Mouse (Mus musculus) heart, embryonic 13.5 days (tissue): ENCODE measurements at regions not wholly inside any gene's neighbourhood (a gene's known extent, or its start where the extent isn't known, plus 50 kb on each side); places are given as distances from the start of the nearest gene placed in this dataset.

Experiments used
- ATAC-seq: fragments of 200-750 bp; cut with Nextera tagmentation; 2 replicates; pipeline ENCODE4 v1.8.0; 2017; ENCODE audit warnings: moderate TSS enrichment; ENCODE audit not compliant: insufficient number of reproducible peaks, low FRiP score, low TSS enrichment; ENCODE audit errors: extremely low read depth
- H3K27ac ChIP-seq: fragments of 300-500 bp; sonication (generic); replicated peaks from 2 replicates; pipeline ENCODE4 v1.5.1; 2015; ENCODE audit warnings: moderate library complexity, mild to moderate bottlenecking, inconsistent platforms
- H3K27me3 ChIP-seq: fragments of 300-500 bp; sonication (generic); replicated peaks from 2 replicates; pipeline ENCODE4 v1.6.1; 2015; ENCODE audit warnings: mild to moderate bottlenecking, inconsistent platforms
- H3K36me3 ChIP-seq: fragments of 300-500 bp; sonication (generic); 2 replicates; pipeline ENCODE4 v1.6.1; 2015; ENCODE audit warnings: mild to moderate bottlenecking, inconsistent platforms
- H3K4me1 ChIP-seq: fragments of 300-500 bp; sonication (generic); 2 replicates; pipeline ENCODE4 v1.6.1; 2015; ENCODE audit warnings: inconsistent platforms
- H3K4me2 ChIP-seq: fragments of 300-500 bp; sonication (generic); 2 replicates; pipeline ENCODE4 v1.6.1; 2015; ENCODE audit warnings: inconsistent platforms, mild to moderate bottlenecking, moderate library complexity
- H3K4me3 ChIP-seq: fragments of 300-500 bp; sonication (generic); 2 replicates; pipeline ENCODE4 v1.5.1; 2015; ENCODE audit warnings: moderate library complexity, mild to moderate bottlenecking, inconsistent platforms
- H3K9ac ChIP-seq: fragments of 300-500 bp; sonication (generic); 2 replicates; pipeline ENCODE4 v1.6.1; 2015; ENCODE audit warnings: inconsistent platforms, mild to moderate bottlenecking, moderate library complexity
- H3K9me3 ChIP-seq: fragments of 300-500 bp; sonication (generic); 2 replicates; pipeline ENCODE4 v1.6.1; 2016; ENCODE audit warnings: inconsistent platforms
- WGBS: fragments of 180-500 bp; shearing (Covaris S2); methylation state at CpG from one replicate; pipeline ENCODE4 v1.1.7; 2015; ENCODE audit warnings: mixed read lengths; 5-methylcytosine and 5-hydroxymethylcytosine counted together

GRCm38 (mm10) chr15:87264906-87265305 lies 279.2 kb upstream of the Fam19a5 start:
- Histone ChIP-seq H3K36me3 (no peaks in the 10 kb centered on the region), H3K9me3 (no peaks in the 10 kb centered on the region), H3K4me3 (no peak overlapping the region), H3K27me3 (no peaks in the 10 kb centered on the region), H3K4me1 (no peaks in the 10 kb centered on the region), H3K4me2 (no peak overlapping the region), H3K27ac (no peak overlapping the region), H3K9ac (no peak overlapping the region)
- no peak for ATAC-seq

- no peak overlapping the region for H3K9ac ChIP-seq
- no peaks in the 10 kb centered on the region for H3K36me3 ChIP-seq
- H3K4me1 ChIP-seq: no peaks in the 10 kb centered on the region
- no peak overlapping the region for H3K27ac ChIP-seq
- no peak overlapping the region for H3K4me2 ChIP-seq
- no peaks in the 10 kb centered on the region for H3K27me3 ChIP-seq
- no peaks in the 10 kb centered on the region; the same call in 1 of the 2 replicates for H3K9me3 ChIP-seq
- H3K4me3 ChIP-seq: no peak overlapping the region
- ATAC-seq: no peak
- 65% methylated on average over 7 of the region's 7 CpGs for WGBS
These were observed 253.0 kb upstream of the Fam19a5 start for GRCm38 (mm10) chr15:87290987-87291529.

GRCm38 (mm10) chr15:87319896-87320295 lies 224.2 kb upstream of the Fam19a5 start:
- Histone ChIP-seq H3K9ac (no peak overlapping the region), H3K4me1 (no peaks in the 10 kb centered on the region), H3K27me3 (no peaks in the 10 kb centered on the region), H3K36me3 (no peaks in the 10 kb centered on the region), H3K4me3 (no peak overlapping the region), H3K27ac (no peak overlapping the region), H3K4me2 (no peak overlapping the region), H3K9me3 (peaks cover 7% of the 10 kb centered on the region; the same call in 1 of the 2 replicates)
- ATAC-seq: no peak

- Histone ChIP-seq H3K27me3 (no peaks in the 10 kb centered on the region), H3K9ac (no peak overlapping the region), H3K4me3 (no peak overlapping the region), H3K36me3 (no peaks in the 10 kb centered on the region), H3K9me3 (peaks cover 7% of the 10 kb centered on the region; the same call in 1 of the 2 replicates), H3K4me1 (no peaks in the 10 kb centered on the region), H3K27ac (no peak overlapping the region), H3K4me2 (no peak overlapping the region)
- no peak for ATAC-seq
- 63% methylated on average over 12 of the region's 12 CpGs for WGBS
These were observed 222.8 kb upstream of the Fam19a5 start for GRCm38 (mm10) chr15:87321067-87321985.

- Histone ChIP-seq H3K36me3 (no peaks in the 10 kb centered on the region), H3K27ac (no peak overlapping the region), H3K4me3 (no peak overlapping the region), H3K4me1 (no peaks in the 10 kb centered on the region), H3K9ac (no peak overlapping the region), H3K27me3 (no peaks in the 10 kb centered on the region), H3K9me3 (no peaks in the 10 kb centered on the region), H3K4me2 (no peak overlapping the region)
- 75% methylated on average over 5 of the region's 5 CpGs for WGBS
- no peak for ATAC-seq
These were observed 218.7 kb upstream of the Fam19a5 start for GRCm38 (mm10) chr15:87325389-87325788.

GRCm38 (mm10) chr15:87326281-87326680 lies 217.8 kb upstream of the Fam19a5 start:
- ATAC-seq: no peak
- no peak overlapping the region for H3K4me2 ChIP-seq
- no peaks in the 10 kb centered on the region for H3K27me3 ChIP-seq
- no peak overlapping the region for H3K4me3 ChIP-seq
- no peaks in the 10 kb centered on the region for H3K9me3 ChIP-seq
- 78% methylated on average over 6 of the region's 6 CpGs for WGBS
- no peak overlapping the region for H3K27ac ChIP-seq
- H3K4me1 ChIP-seq: no peaks in the 10 kb centered on the region
- H3K36me3 ChIP-seq: no peaks in the 10 kb centered on the region
- no peak overlapping the region for H3K9ac ChIP-seq

GRCm38 (mm10) chr15:87332441-87332840 lies 211.7 kb upstream of the Fam19a5 start:
- Histone ChIP-seq H3K4me3 (no peak overlapping the region), H3K27ac (no peak overlapping the region), H3K27me3 (no peaks in the 10 kb centered on the region), H3K4me1 (no peaks in the 10 kb centered on the region), H3K36me3 (no peaks in the 10 kb centered on the region), H3K9ac (no peak overlapping the region), H3K4me2 (no peak overlapping the region), H3K9me3 (no peaks in the 10 kb centered on the region)
- 60% methylated on average over 3 of the region's 3 CpGs for WGBS
- no peak for ATAC-seq

- no peak overlapping the region for H3K4me3 ChIP-seq
- no peaks in the 10 kb centered on the region for H3K4me1 ChIP-seq
- H3K9ac ChIP-seq: no peak overlapping the region
- ATAC-seq: no peak
- 76% methylated on average over 4 of the region's 4 CpGs for WGBS
- no peaks in the 10 kb centered on the region for H3K36me3 ChIP-seq
- no peaks in the 10 kb centered on the region for H3K27me3 ChIP-seq
- H3K9me3 ChIP-seq: no peaks in the 10 kb centered on the region
- no peak overlapping the region for H3K27ac ChIP-seq
- no peak overlapping the region for H3K4me2 ChIP-seq
These were observed 210.6 kb upstream of the Fam19a5 start for GRCm38 (mm10) chr15:87333527-87333926.

GRCm38 (mm10) chr15:87334430-87334829 lies 209.7 kb upstream of the Fam19a5 start:
- Histone ChIP-seq H3K4me2 (no peak overlapping the region), H3K4me3 (no peak overlapping the region), H3K9me3 (no peaks in the 10 kb centered on the region), H3K9ac (no peak overlapping the region), H3K27ac (no peak overlapping the region), H3K36me3 (no peaks in the 10 kb centered on the region), H3K27me3 (no peaks in the 10 kb centered on the region), H3K4me1 (no peaks in the 10 kb centered on the region)
- ATAC-seq: no peak
- 57% methylated on average over 4 of the region's 4 CpGs for WGBS

- ATAC-seq: no peak
- Histone ChIP-seq H3K9me3 (no peaks in the 10 kb centered on the region), H3K4me2 (no peak overlapping the region), H3K4me3 (no peak overlapping the region), H3K27me3 (no peaks in the 10 kb centered on the region), H3K27ac (no peak overlapping the region), H3K9ac (no peak overlapping the region), H3K36me3 (no peaks in the 10 kb centered on the region), H3K4me1 (no peaks in the 10 kb centered on the region)
- 68% methylated on average over 4 of the region's 4 CpGs for WGBS
These were observed 208.8 kb upstream of the Fam19a5 start for GRCm38 (mm10) chr15:87335324-87335723.

GRCm38 (mm10) chr15:87335737-87336136 lies 208.4 kb upstream of the Fam19a5 start:
- no peak overlapping the region for H3K9ac ChIP-seq
- H3K4me3 ChIP-seq: no peak overlapping the region
- no peak for ATAC-seq
- no peak overlapping the region for H3K27ac ChIP-seq
- H3K27me3 ChIP-seq: no peaks in the 10 kb centered on the region
- H3K4me2 ChIP-seq: no peak overlapping the region
- H3K36me3 ChIP-seq: no peaks in the 10 kb centered on the region
- H3K9me3 ChIP-seq: no peaks in the 10 kb centered on the region
- WGBS: 84% methylated on average over 11 of the region's 11 CpGs
- H3K4me1 ChIP-seq: no peaks in the 10 kb centered on the region

- Histone ChIP-seq H3K4me3 (no peak overlapping the region), H3K36me3 (no peaks in the 10 kb centered on the region), H3K4me1 (no peaks in the 10 kb centered on the region), H3K4me2 (no peak overlapping the region), H3K27ac (no peak overlapping the region), H3K9ac (no peak overlapping the region), H3K27me3 (no peaks in the 10 kb centered on the region), H3K9me3 (no peaks in the 10 kb centered on the region)
- ATAC-seq: no peak
- 50% methylated on average over 3 of the region's 3 CpGs for WGBS
These were observed 204.2 kb upstream of the Fam19a5 start for GRCm38 (mm10) chr15:87339904-87340303.
